In the genomic region with DNA sequence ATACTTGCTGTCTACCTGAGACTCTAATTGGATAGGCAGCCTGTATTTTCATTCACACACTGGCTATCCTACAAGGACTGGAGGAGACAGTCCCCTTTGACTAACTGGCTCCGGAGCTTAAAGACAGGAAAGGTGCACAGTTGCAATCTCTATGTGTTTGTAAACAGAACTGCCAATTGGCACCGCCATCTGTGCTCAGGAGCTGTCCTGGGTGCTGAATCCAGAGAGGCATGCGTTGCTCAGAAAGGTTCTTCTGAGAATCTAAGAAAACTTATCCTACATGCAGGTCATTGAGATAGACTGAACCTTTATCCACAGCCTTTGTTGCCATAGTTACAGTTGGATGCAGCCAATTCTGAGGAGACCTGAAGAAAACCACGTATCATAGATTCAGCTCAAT, we compare ENCODE assay signal across 12 mouse cellular contexts. TPM values are rescaled to one million over a fixed set of nuclear protein-coding genes. Genes with fewer than 3 reads are reported as not detected.
DNase-seq lines count a peak whose midpoint lies in the region; ATAC-seq and TF ChIP-seq lines count a peak whose summit lies in the region.
"Had no signal": no experiment of that assay in that cellular context is flagged by ENCODE, and none has a peak within 500 bp of the region (broad histone marks: within the 10 kb centered on the region; RNA-seq: fewer than 3 reads in every experiment).

No protein-coding gene starts in this region.

- no peak for ATAC-seq in hindbrain, embryonic 11.5 days (ENCODE audit: low FRiP score)
- ATAC-seq in hindbrain, embryonic 13.5 days (ENCODE audit: low FRiP score): no peak
- ATAC-seq in hindbrain, postnatal 0 days: no peak
- ATAC-seq in stomach, postnatal 0 days (ENCODE audit: low FRiP score, low TSS enrichment): no peak
- ATAC-seq: Patski had no signal

- no peaks in the 10 kb centered on the region for H3K36me3 ChIP-seq in hindbrain, embryonic 11.5 days (ENCODE audit: control insufficient read depth, insufficient read depth, low read length)
- no peaks in the 10 kb centered on the region for H3K36me3 ChIP-seq in hindbrain, embryonic 13.5 days
- 0 out of 2 replicates have a peak, but pooled peaks cover 5% of the 10 kb centered on the region for H3K36me3 ChIP-seq in thymus, adult 2 months (ENCODE audit: control insufficient read depth, insufficient read depth, low read length)
- no peaks in the 10 kb centered on the region for H3K36me3 ChIP-seq in hindbrain, postnatal 0 days (ENCODE audit: insufficient read depth, low read length)
- no peaks in the 10 kb centered on the region for H3K36me3 ChIP-seq in stomach, postnatal 0 days (ENCODE audit: control insufficient read depth, insufficient read depth, low read length)
- H3K36me3 ChIP-seq: embryonic facial prominence, embryonic 13.5 days; hindbrain, embryonic 15.5 days had no signal

- no peaks in the 10 kb centered on the region for H3K9me3 ChIP-seq in hindbrain, embryonic 11.5 days (ENCODE audit: control insufficient read depth, low read length)
- H3K9me3 ChIP-seq in hindbrain, embryonic 13.5 days: no peaks in the 10 kb centered on the region
- no peaks in the 10 kb centered on the region for H3K9me3 ChIP-seq in hindbrain, postnatal 0 days (ENCODE audit: low read length)
- H3K9me3 ChIP-seq in stomach, postnatal 0 days (ENCODE audit: control insufficient read depth, low read length): no peaks in the 10 kb centered on the region
- H3K9me3 ChIP-seq: embryonic facial prominence, embryonic 13.5 days; hindbrain, embryonic 15.5 days had no signal

- DNase-seq in hindbrain, embryonic 11.5 days (ENCODE audit: low spot score): peak; percentile 58
- DNase-seq in thymus, postnatal 4 days: peak; percentile 51
- DNase-seq in thymus, adult 2 months: no peak
- peak; percentile 49 for DNase-seq in hindbrain, postnatal 0 days (ENCODE audit: low spot score)
- DNase-seq in stomach, postnatal 0 days (ENCODE audit: low spot score): peak; percentile 50
- DNase-seq in frontal cortex, postnatal 36 days (ENCODE audit: low spot score in 2 of 2): no peak
- no peak for DNase-seq in left cerebral cortex, postnatal 14 days (ENCODE audit: low spot score in 2 of 2)

- no peak for TF ChIP-seq POLR2A in thymus, adult 2 months (IDR thresholded peaks at IDR 0.05; ENCODE audit: control insufficient read depth, extremely low read depth, insufficient read depth, low read length, poor library complexity)

- TF ChIP-seq EP300 in stomach, postnatal 0 days (optimal IDR thresholded peaks at IDR 0.05): no peak

- no peak overlapping the region for H3K4me2 ChIP-seq in hindbrain, embryonic 11.5 days (replicated peaks; ENCODE audit: low read depth, low read length)
- no peak overlapping the region for H3K4me2 ChIP-seq in hindbrain, embryonic 13.5 days
- H3K4me2 ChIP-seq in hindbrain, postnatal 0 days (ENCODE audit: low read depth, low read length): no peak overlapping the region
- no peak overlapping the region for H3K4me2 ChIP-seq in stomach, postnatal 0 days (replicated peaks; ENCODE audit: low read depth)
- H3K4me2 ChIP-seq: embryonic facial prominence, embryonic 13.5 days; hindbrain, embryonic 15.5 days had no signal

- H3K27me3 ChIP-seq in hindbrain, embryonic 11.5 days (ENCODE audit: control insufficient read depth, insufficient read depth, low read length): no peaks in the 10 kb centered on the region
- H3K27me3 ChIP-seq in hindbrain, embryonic 13.5 days: no peaks in the 10 kb centered on the region
- no peaks in the 10 kb centered on the region for H3K27me3 ChIP-seq in thymus, adult 2 months (ENCODE audit: control insufficient read depth, insufficient read depth, low read length)
- no peaks in the 10 kb centered on the region for H3K27me3 ChIP-seq in hindbrain, postnatal 0 days (ENCODE audit: insufficient read depth, low read length)
- H3K27me3 ChIP-seq in stomach, postnatal 0 days (ENCODE audit: control insufficient read depth, insufficient read depth, low read length): no peaks in the 10 kb centered on the region
- H3K27me3 ChIP-seq: embryonic facial prominence, embryonic 13.5 days; hindbrain, embryonic 15.5 days; Patski had no signal

- intact Hi-C loops in left cerebral cortex, postnatal 14 days (cut with DNase I): no loop called here

- no peak overlapping the region for H3K4me3 ChIP-seq in hindbrain, embryonic 11.5 days (ENCODE audit: low read depth, low read length)
- no peak overlapping the region for H3K4me3 ChIP-seq in hindbrain, embryonic 13.5 days
- H3K4me3 ChIP-seq in thymus, adult 2 months (ENCODE audit: control insufficient read depth, insufficient read depth, low read length): no peak overlapping the region
- no peak overlapping the region for H3K4me3 ChIP-seq in hindbrain, postnatal 0 days (ENCODE audit: low read length)
- no peak overlapping the region for H3K4me3 ChIP-seq in stomach, postnatal 0 days (ENCODE audit: low read depth, low read length)
- H3K4me3 ChIP-seq: embryonic facial prominence, embryonic 13.5 days; hindbrain, embryonic 15.5 days had no signal

- no peaks in the 10 kb centered on the region for H3K4me1 ChIP-seq in hindbrain, embryonic 11.5 days (replicated peaks; ENCODE audit: control insufficient read depth, insufficient read depth, low read length)
- H3K4me1 ChIP-seq in hindbrain, embryonic 13.5 days (replicated peaks): peaks cover 17% of the 10 kb centered on the region
- H3K4me1 ChIP-seq in thymus, adult 2 months (replicated peaks; ENCODE audit: control insufficient read depth, insufficient read depth, low read length): no peaks in the 10 kb centered on the region
- H3K4me1 ChIP-seq in hindbrain, postnatal 0 days (ENCODE audit: insufficient read depth, low read length): no peaks in the 10 kb centered on the region
- H3K4me1 ChIP-seq in stomach, postnatal 0 days (replicated peaks; ENCODE audit: control insufficient read depth, insufficient read depth): no peaks in the 10 kb centered on the region
- H3K4me1 ChIP-seq: embryonic facial prominence, embryonic 13.5 days had no signal

- H3K27ac ChIP-seq in hindbrain, embryonic 11.5 days (ENCODE audit: low read depth, low read length): no peak overlapping the region
- no peak overlapping the region for H3K27ac ChIP-seq in hindbrain, embryonic 13.5 days
- no peak overlapping the region for H3K27ac ChIP-seq in thymus, adult 2 months (ENCODE audit: control insufficient read depth, insufficient read depth, low read length)
- H3K27ac ChIP-seq in hindbrain, postnatal 0 days: no peak overlapping the region
- no peak overlapping the region for H3K27ac ChIP-seq in stomach, postnatal 0 days (replicated peaks)
- H3K27ac ChIP-seq: embryonic facial prominence, embryonic 13.5 days; hindbrain, embryonic 15.5 days; macrophage had no signal

- no peak overlapping the region for H3K9ac ChIP-seq in hindbrain, embryonic 11.5 days (ENCODE audit: low read depth, low read length)
- H3K9ac ChIP-seq in hindbrain, embryonic 13.5 days: no peak overlapping the region
- H3K9ac ChIP-seq in hindbrain, postnatal 0 days (replicated peaks; ENCODE audit: low read length): no peak overlapping the region
- H3K9ac ChIP-seq in stomach, postnatal 0 days (ENCODE audit: low read length): no peak overlapping the region
- H3K9ac ChIP-seq: embryonic facial prominence, embryonic 13.5 days; hindbrain, embryonic 15.5 days had no signal

- TF ChIP-seq CTCF in thymus, adult 2 months (IDR thresholded peaks at IDR 0.05; ENCODE audit: borderline replicate concordance, control insufficient read depth, extremely low read depth, insufficient read depth, low read length, poor library complexity): no peak
- no peak for TF ChIP-seq CTCF in hindbrain, postnatal 0 days (IDR thresholded peaks at IDR 0.05; ENCODE audit: low read depth)
- no peak for TF ChIP-seq CTCF in stomach, postnatal 0 days (IDR thresholded peaks at IDR 0.05; ENCODE audit: low read depth)

- WGBS in hindbrain, embryonic 11.5 days: 44% methylated on average over 4 of the region's 4 CpGs
- WGBS in hindbrain, embryonic 13.5 days: 46% methylated on average over 4 of the region's 4 CpGs
- WGBS in thymus, adult 2 months: 91% methylated on average over 4 of the region's 4 CpGs
- WGBS in hindbrain, postnatal 0 days: 33% methylated on average over 4 of the region's 4 CpGs
- WGBS in stomach, postnatal 0 days: 32% methylated on average over 4 of the region's 4 CpGs

RNA-seq across cellular contexts. Expression of a gene that starts 52.2 kb away (rescaled TPM):
- polyA plus RNA-seq in hindbrain, embryonic 11.5 days (2014; fragmentation: Nextera tagmentation; extraction: Ambion mirVana): 3.5 and 4.2 TPM in 2 replicates
- 5.3 and 6.6 TPM in 2 replicates for polyA plus RNA-seq in hindbrain, embryonic 13.5 days (2015; fragmentation: Nextera tagmentation; extraction: Ambion mirVana)
- 3.6 and 4.6 TPM in 2 replicates for polyA plus RNA-seq in thymus, adult 2 months (2012; rRNA removed)
- total RNA-seq in hindbrain, postnatal 0 days (2014; rRNA removed): 8.7 and 10.4 TPM in 2 replicates
- polyA plus RNA-seq in hindbrain, postnatal 0 days (2015; fragmentation: Nextera tagmentation; extraction: Ambion mirVana): 3.9 and 4.0 TPM in 2 replicates
- polyA plus RNA-seq in stomach, postnatal 0 days (2015; fragmentation: Nextera tagmentation; extraction: Ambion mirVana): 0.48 and 0.58 TPM in 2 replicates
- total RNA-seq in left cerebral cortex, postnatal 14 days (2021): 10 to 100 TPM; 18.7 to 19.9 TPM

RNA-seq across cellular contexts. Expression of a gene that starts 53.3 kb away (rescaled TPM):
- polyA plus RNA-seq in hindbrain, embryonic 11.5 days (2014; fragmentation: Nextera tagmentation; extraction: Ambion mirVana): 9.2 and 11.1 TPM in 2 replicates
- polyA plus RNA-seq in hindbrain, embryonic 13.5 days (2015; fragmentation: Nextera tagmentation; extraction: Ambion mirVana): 21.3 and 26.2 TPM in 2 replicates
- 67.3 and 82.6 TPM in 2 replicates for polyA plus RNA-seq in thymus, adult 2 months (2012; rRNA removed)
- 54.0 and 55.6 TPM in 2 replicates for total RNA-seq in hindbrain, postnatal 0 days (2014; rRNA removed)
- polyA plus RNA-seq in hindbrain, postnatal 0 days (2015; fragmentation: Nextera tagmentation; extraction: Ambion mirVana): 30.8 and 33.2 TPM in 2 replicates
- polyA plus RNA-seq in stomach, postnatal 0 days (2015; fragmentation: Nextera tagmentation; extraction: Ambion mirVana): 1.2 and 1.3 TPM in 2 replicates
- 100 to 1,000 TPM; 216 to 228 TPM for total RNA-seq in left cerebral cortex, postnatal 14 days (2021)

Comparison
In these comparisons a context has a peak if more than half of its experiments do, and no peak if none do; other contexts are left out.
1. DNase-seq: peak in hindbrain, embryonic 11.5 days (single experiment), thymus, postnatal 4 days (single experiment), hindbrain, postnatal 0 days (single experiment) and stomach, postnatal 0 days (single experiment); none in thymus, adult 2 months (single experiment), frontal cortex, postnatal 36 days (0 of 2) and left cerebral cortex, postnatal 14 days (0 of 2).